Mouse (Mus musculus) heart, postnatal 0 days (tissue): ENCODE measurements around the gene Efna2. TPM values are rescaled to one million over a fixed set of nuclear protein-coding genes. Genes with fewer than 3 reads are reported as not detected.
"Not testable (repeated sequence)": the region's sequence is repeated elsewhere in the genome, so short reads cannot be mapped to it uniquely, and the experiment has no call there.

Source experiments
- ATAC-seq: fragments of 200-750 bp; cut with Nextera tagmentation; 2 replicates; pipeline ENCODE4 v1.8.0; 2017; ENCODE audit warnings: low read depth, moderate number of reproducible peaks, moderate library complexity; ENCODE audit not compliant: insufficient read depth
- DNase-seq: peaks from one replicate; pipeline ENCODE4 v3.0.0-alpha.2; 2016; ENCODE audit warnings: low spot score
- H3K27ac ChIP-seq: fragments of 300-500 bp; sonication (generic); 2 replicates; pipeline ENCODE4 v1.5.1; 2014; ENCODE audit warnings: low read depth, mild to moderate bottlenecking
- H3K27me3 ChIP-seq: fragments of 300-500 bp; sonication (generic); 2 replicates; pipeline ENCODE4 v1.6.1; 2014; ENCODE audit warnings: low read length, mixed read lengths; ENCODE audit not compliant: control insufficient read depth, insufficient read depth
- H3K36me3 ChIP-seq: fragments of 300-500 bp; sonication (generic); replicated peaks from 2 replicates; pipeline ENCODE4 v1.6.1; 2014; ENCODE audit warnings: low read length, mixed read lengths; ENCODE audit not compliant: control insufficient read depth, insufficient read depth
- H3K4me1 ChIP-seq: fragments of 300-500 bp; sonication (generic); 2 replicates; pipeline ENCODE4 v1.6.1; 2014; ENCODE audit warnings: antibody characterized with exemption; ENCODE audit not compliant: control insufficient read depth, insufficient read depth
- H3K4me2 ChIP-seq: fragments of 300-500 bp; sonication (generic); 2 replicates; pipeline ENCODE4 v1.6.1; 2014; ENCODE audit warnings: low read depth, mild to moderate bottlenecking, low read length, moderate library complexity
- H3K4me3 ChIP-seq: fragments of 300-500 bp; sonication (generic); 2 replicates; pipeline ENCODE4 v1.5.1; 2014; ENCODE audit warnings: low read depth, low read length
- H3K9ac ChIP-seq: fragments of 300-500 bp; sonication (generic); replicated peaks from 2 replicates; pipeline ENCODE4 v1.6.1; 2014; ENCODE audit warnings: low read depth, low read length, mixed read lengths
- H3K9me3 ChIP-seq: fragments of 300-500 bp; sonication (generic); replicated peaks from 2 replicates; pipeline ENCODE4 v1.6.1; 2016; ENCODE audit warnings: low read length; ENCODE audit not compliant: control insufficient read depth
- CTCF ChIP-seq: IDR thresholded peaks from 2 replicates; pipeline ENCODE4 v1.5.1; 2016; ENCODE audit warnings: antibody characterized with exemption, control low read depth, low read depth
- EP300 ChIP-seq: IDR thresholded peaks from 2 replicates; pipeline ENCODE4 v1.6.1; 2016; ENCODE audit warnings: antibody characterized with exemption, low read depth
- WGBS: fragments of 180-500 bp; shearing (Covaris S2); extraction: QIAGEN DNeasy Blood & Tissue Kit; methylation state at CpG from one replicate; pipeline ENCODE4 v1.1.7; 2014; 5-methylcytosine and 5-hydroxymethylcytosine counted together
- polyA plus RNA-seq: library from polyadenylated mRNA; unstranded; fragments of >200 nt; fragmentation: Nextera tagmentation; extraction: Ambion mirVana; gene quantifications from 2 replicates; pipeline ENCODE4 v1.2.1, GENCODE M21; 2015
- total RNA-seq: library from RNA; depleted of rRNA; stranded (reverse); fragments of >200 nt; gene quantifications from 2 replicates; pipeline ENCODE4 v1.2.3, GENCODE M21; 2014; ENCODE audit warnings: low replicate concordance

Efna2 gene
- total and polyA plus RNA-seq, 2 experiments from 2014 or later, result 2.4 to 3.3 TPM

DNA sequence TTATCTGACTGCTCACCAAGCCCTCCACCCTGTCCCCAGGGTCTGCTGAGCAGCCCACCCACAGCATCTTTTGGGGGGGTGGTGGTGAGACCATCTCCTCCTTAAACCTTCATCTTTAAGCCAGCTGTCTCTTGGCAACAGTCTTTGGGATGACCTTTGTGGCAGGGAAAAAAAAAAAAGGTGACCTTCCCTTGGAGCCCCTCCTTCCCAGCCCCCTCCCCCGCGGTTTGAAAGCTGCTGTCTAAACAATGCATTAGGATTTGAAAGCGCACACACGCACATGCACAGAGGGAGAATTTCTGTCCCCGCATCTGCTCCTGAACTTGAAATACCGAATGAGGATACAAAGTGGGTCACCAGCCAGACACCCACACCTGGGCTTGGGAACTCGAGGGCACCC lies 24.8 kb downstream of the Efna2 start:
- Histone ChIP-seq H3K4me3 (no peak overlapping the region), H3K9me3 (no peaks in the 10 kb centered on the region), H3K27ac (no peak overlapping the region), H3K36me3 (no peaks in the 10 kb centered on the region), H3K27me3 (no peaks in the 10 kb centered on the region), H3K9ac (no peak overlapping the region), H3K4me1 (no peaks in the 10 kb centered on the region), H3K4me2 (no peak overlapping the region)
- no peak for TF ChIP-seq CTCF
- no peak for TF ChIP-seq EP300
- WGBS, result 46% methylated on average over 7 of the region's 7 CpGs
- ATAC-seq, result no peak
- DNase-seq, result no peak

DNA sequence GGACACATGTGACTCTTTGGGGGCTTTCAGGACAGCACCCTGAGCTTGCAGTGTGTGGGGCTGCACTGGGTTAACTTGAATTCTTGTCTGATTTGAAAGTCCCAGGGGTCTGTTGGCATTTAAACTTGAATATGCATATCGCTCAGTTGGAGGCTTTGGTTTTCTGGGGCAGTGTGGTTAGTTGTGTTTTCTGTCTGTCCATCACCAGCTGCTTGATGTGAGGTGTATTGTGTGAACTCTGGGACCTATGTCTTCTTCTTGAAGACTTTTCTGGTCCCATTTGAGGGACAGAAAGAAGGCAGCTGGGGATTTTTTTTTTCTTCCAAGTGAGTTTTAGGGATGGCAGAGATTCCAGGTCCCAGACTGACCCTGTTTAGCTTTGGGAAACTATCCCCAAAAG lies 27.9 kb downstream of the Efna2 start:
- TF ChIP-seq CTCF, result no peak
- WGBS, result 63% methylated on average over 1 of the region's 1 CpGs
- H3K4me2 ChIP-seq, result no peak overlapping the region
- H3K4me1 ChIP-seq, result no peaks in the 10 kb centered on the region
- no peak overlapping the region for H3K9ac ChIP-seq
- no peak overlapping the region for H3K4me3 ChIP-seq
- H3K27ac ChIP-seq, result no peak overlapping the region
- no peaks in the 10 kb centered on the region for H3K9me3 ChIP-seq
- ATAC-seq, result no peak
- no peaks in the 10 kb centered on the region for H3K36me3 ChIP-seq
- no peaks in the 10 kb centered on the region for H3K27me3 ChIP-seq
- DNase-seq, result no peak

- DNase-seq, result no peak
- Histone ChIP-seq H3K4me3 (no peak overlapping the region), H3K27ac (no peak overlapping the region), H3K4me2 (no peak overlapping the region), H3K9me3 (no peaks in the 10 kb centered on the region), H3K36me3 (no peaks in the 10 kb centered on the region), H3K4me1 (no peaks in the 10 kb centered on the region), H3K27me3 (no peaks in the 10 kb centered on the region), H3K9ac (no peak overlapping the region)
- WGBS, result 85% methylated on average over 10 of the region's 10 CpGs
- ATAC-seq, result no peak
- TF ChIP-seq EP300, result no peak
- TF ChIP-seq CTCF, result no peak
Observed at GRCm38 (mm10) chr10:80207676-80208075, 28.4 kb downstream of the Efna2 start.

DNA sequence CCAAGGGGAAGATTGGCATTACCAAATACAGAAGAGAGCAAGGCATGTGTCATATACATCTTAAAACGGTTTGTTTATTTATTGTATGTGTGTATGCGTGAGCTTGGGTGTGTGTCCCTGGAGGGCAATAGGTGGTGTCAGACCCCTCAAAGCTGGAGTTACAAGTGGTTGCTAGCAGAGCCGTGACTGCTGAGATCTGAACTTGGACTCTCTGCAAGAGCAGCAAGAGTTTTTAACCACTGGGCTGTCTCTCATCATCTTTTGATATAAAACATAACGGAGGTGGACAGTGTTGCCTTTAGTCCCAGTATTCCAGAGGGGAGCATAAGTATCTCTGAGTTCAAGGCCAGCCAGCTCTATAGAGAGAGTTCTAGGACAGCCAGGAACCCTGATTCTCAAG lies 29.0 kb downstream of the Efna2 start:
- DNase-seq (no peak), ATAC-seq (no peak)
- Histone ChIP-seq H3K27me3 (no peaks in the 10 kb centered on the region), H3K4me3 (no peak overlapping the region), H3K4me1 (no peaks in the 10 kb centered on the region), H3K36me3 (no peaks in the 10 kb centered on the region), H3K4me2 (no peak overlapping the region), H3K9me3 (no peaks in the 10 kb centered on the region), H3K27ac (no peak overlapping the region), H3K9ac (no peak overlapping the region)
- WGBS, result 70% methylated on average over 4 of the region's 4 CpGs
- TF ChIP-seq EP300, result no peak
- TF ChIP-seq CTCF, result no peak

DNA sequence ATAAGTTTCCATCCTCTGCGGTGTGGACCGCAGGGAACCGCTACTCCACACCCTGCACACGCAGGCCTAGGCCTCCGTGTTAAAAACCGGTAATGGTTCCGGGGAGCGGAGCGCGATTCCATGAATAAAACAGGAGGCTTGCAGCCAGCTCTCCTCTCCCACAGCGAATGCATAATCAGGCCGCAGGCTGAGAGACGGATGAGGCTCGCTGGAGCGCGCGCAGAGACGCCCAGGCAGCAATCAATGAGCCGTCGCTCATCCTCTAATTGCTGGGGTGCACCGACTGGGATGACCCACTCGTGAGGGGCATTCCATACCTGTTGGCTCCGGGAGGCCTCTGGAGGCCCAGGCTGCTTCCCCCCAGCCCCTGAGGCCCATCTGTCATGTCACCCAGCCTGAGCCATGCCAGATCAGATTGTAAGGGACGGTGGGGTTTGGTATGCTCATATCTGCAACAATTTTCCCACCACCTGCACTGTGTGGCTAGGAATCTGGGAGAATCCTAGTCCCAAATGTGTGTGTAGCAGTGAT lies 29.6 kb downstream of the Efna2 start:
- no peak for TF ChIP-seq CTCF
- no peak for TF ChIP-seq EP300
- H3K9ac ChIP-seq, result no peak overlapping the region

DNA sequence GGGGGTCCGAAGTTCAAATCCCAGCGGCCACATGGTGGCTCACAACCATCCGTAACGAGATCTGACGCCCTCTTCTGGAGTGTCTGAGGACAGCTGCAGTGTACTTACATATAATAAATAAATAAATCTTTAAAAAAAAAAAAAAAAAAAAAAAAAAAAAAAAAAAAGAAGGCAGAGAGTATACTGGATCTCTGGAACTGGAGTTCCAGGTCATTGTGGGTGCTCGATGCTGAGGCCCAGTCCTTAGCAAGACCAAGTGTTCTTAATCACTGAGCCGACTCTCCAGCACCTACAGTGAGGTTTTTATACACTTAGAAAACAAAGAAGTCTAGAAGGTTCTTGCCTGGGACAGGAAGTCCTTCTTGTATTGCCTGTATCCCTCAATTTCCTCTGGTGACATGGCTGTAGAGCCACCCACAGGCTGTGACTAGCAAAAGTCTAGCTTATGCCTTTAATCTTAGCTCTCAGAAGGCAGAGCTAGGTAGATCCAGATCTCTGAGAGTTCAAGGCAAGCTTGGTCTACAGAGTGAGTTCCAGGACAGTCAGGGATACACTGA lies 32.3 kb downstream of the Efna2 start:
- H3K4me1 ChIP-seq, H3K27ac ChIP-seq, H3K9ac ChIP-seq, ATAC-seq, H3K4me3 ChIP-seq, H3K36me3 ChIP-seq, H3K4me2 ChIP-seq, H3K9me3 ChIP-seq, DNase-seq, H3K27me3 ChIP-seq: not testable (repeated sequence)
- 59% methylated on average over 7 of the region's 7 CpGs for WGBS

More for the DNA sequence above, 29.6 kb downstream of the Efna2 start:
- Histone ChIP-seq H3K9me3 (no peaks in the 10 kb centered on the region), H3K27me3 (no peaks in the 10 kb centered on the region), H3K4me3 (no peak overlapping the region), H3K27ac (no peak overlapping the region), H3K36me3 (no peaks in the 10 kb centered on the region), H3K4me2 (no peak overlapping the region), H3K4me1 (no peaks in the 10 kb centered on the region)
- DNase-seq, result no peak
- 24% methylated on average over 24 of the region's 24 CpGs for WGBS
- no peak for ATAC-seq
